Mouse (Mus musculus) embryonic facial prominence, embryonic 10.5 days (tissue): ENCODE measurements around the gene Ifi203. TPM values are rescaled to one million over a fixed set of nuclear protein-coding genes. Genes with fewer than 3 reads are reported as not detected.
"Not testable (repeated sequence)": the region's sequence is repeated elsewhere in the genome, so short reads cannot be mapped to it uniquely, and the experiment has no call there.

Experiments used
- DNase-seq: peaks from one replicate; pipeline ENCODE4 v3.0.0-alpha.2; 2017; ENCODE audit warnings: low spot score
- H3K27ac ChIP-seq: fragments of 300-500 bp; sonication (generic); replicated peaks from 2 replicates; pipeline ENCODE4 v1.5.1; 2016; ENCODE audit warnings: mild to moderate bottlenecking
- H3K27me3 ChIP-seq: fragments of 300-500 bp; sonication (generic); replicated peaks from 2 replicates; pipeline ENCODE4 v1.6.1; 2016; ENCODE audit warnings: low read depth, mild to moderate bottlenecking; ENCODE audit not compliant: poor library complexity, severe bottlenecking
- H3K36me3 ChIP-seq: fragments of 300-500 bp; sonication (generic); replicated peaks from 2 replicates; pipeline ENCODE4 v1.6.1; 2016; ENCODE audit warnings: mild to moderate bottlenecking, moderate library complexity
- H3K4me1 ChIP-seq: fragments of 300-500 bp; sonication (generic); 2 replicates; pipeline ENCODE4 v1.6.1; 2016
- H3K4me3 ChIP-seq: fragments of 300-500 bp; sonication (generic); 2 replicates; pipeline ENCODE4 v1.5.1; 2016; ENCODE audit warnings: mild to moderate bottlenecking, moderate library complexity
- H3K9me3 ChIP-seq: fragments of 300-500 bp; sonication (generic); 2 replicates; pipeline ENCODE4 v1.6.1; 2016; ENCODE audit warnings: mild to moderate bottlenecking
- WGBS: fragments of 180-500 bp; shearing (Covaris S2); methylation state at CpG from one replicate; pipeline ENCODE4 v1.1.7; 2016; 5-methylcytosine and 5-hydroxymethylcytosine counted together
- polyA plus RNA-seq: library from polyadenylated mRNA; unstranded; fragments of >200 nt; fragmentation: Nextera tagmentation; extraction: Ambion mirVana; gene quantifications from 2 replicates; pipeline ENCODE4 v1.2.1, GENCODE M21; 2016

Gene Ifi203
- 0.26 TPM in 1 of 2 replicates, not detected in the other for polyA plus RNA-seq

DNA sequence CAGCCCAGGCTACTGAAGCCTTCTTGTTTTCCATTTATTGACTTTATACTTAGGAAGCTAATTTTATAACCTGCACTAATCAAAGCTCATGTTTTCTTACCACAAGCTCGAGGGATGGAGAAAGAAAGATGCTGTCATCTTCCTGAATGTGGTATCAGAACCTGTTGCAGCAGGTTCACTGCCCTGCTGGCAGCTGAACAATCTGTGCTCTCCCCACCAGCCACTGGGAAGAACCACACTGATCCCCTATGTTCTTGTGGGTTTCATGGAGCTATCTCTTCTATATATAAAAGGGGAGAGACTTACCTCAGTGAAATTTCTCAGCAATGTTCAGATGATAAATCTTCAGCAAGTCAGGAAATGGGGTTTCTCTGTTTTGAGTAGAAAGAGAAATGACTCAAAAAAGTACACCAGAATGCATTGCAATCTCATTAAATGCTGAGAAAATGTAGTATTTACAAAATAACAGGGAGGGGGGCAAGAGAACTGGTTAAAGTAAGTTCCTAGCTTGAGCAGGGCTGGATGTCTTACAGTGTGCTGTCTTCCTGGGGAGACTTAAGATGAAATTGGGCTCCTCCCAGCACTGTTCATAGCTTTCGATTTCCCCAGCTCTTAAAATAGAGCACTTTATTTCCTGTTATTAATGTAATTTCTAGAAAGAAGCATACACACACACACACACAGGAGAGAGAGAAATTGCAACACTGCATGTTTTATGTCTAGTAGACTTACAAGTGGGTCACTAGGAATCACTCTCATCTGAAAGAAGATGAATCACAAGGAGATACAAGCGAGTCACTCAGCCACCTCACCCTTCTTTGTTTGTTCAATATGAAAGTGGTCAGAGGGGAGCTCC is at the start of gene Ifi203, which contains the start of gene Mndal:
Gene Ifi203, minus strand, starts transcription at position 749 of the 856 bp plus-strand sequence.
Gene Mndal, minus strand, starts transcription at position 568 of the 856 bp plus-strand sequence.
- H3K4me3 ChIP-seq, H3K9me3 ChIP-seq, DNase-seq, H3K27ac ChIP-seq, H3K36me3 ChIP-seq, H3K27me3 ChIP-seq, H3K4me1 ChIP-seq: not testable (repeated sequence)
- WGBS = 78% methylated on average over 3 of the region's 3 CpGs

DNA sequence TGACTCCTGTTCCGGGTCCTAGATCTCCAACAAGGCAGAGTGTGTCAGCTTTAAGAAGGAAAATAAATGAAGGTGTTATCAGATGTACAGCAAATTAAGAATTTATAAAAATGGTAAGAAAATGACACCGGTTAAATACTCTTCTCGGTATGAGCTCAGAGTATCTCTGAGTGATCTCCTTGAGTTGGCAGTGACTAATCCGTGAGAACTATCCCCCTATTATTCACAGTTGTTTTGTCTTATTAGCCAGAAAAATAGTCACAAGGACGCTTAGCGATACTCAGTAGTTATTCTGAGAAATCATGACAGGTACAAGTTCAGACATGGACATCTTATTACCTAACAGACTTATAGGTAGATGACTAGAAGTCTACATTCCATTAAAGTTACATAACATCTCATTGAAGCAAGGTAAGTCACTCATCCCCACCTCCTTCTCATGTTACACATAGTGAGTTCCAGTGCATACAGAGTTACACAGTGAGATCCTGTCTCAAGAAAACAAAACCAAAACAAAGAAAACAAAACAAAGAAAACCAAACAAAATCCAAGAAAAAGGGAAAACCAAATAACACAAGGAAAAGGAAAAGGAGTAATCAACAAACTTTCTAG is 40.3 kb upstream of the Ifi203 start, which contains the start of gene Ifi202b:
Gene Ifi202b, minus strand, starts transcription at position 51 of the 612 bp plus-strand sequence.
- H3K4me3 ChIP-seq, H3K9me3 ChIP-seq, H3K27ac ChIP-seq, DNase-seq, H3K27me3 ChIP-seq, H3K36me3 ChIP-seq, H3K4me1 ChIP-seq: not testable (repeated sequence)
- WGBS = 86% methylated on average over 6 of the region's 6 CpGs

DNA sequence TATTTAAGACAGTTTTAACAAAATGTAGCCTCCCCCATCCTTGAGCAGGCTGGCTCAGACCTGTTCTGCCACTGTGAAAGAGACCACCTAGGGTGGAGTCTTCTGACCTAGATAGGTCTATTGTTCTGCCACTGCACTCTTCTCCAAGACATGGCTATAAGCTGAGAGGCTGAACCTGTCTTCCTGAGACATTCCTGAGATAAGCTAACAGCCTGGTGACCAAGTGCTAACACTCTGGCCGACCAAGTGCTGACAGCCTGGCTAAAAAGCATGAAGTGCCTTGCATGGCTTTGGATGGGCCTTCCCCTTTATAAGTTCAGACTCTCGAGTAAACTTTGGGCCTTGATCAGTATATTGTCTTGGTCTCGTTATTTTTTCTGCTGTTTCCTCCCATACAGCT is 38.6 kb upstream of the Ifi203 start:
- DNase-seq, H3K4me1 ChIP-seq, H3K4me3 ChIP-seq, H3K27me3 ChIP-seq, H3K9me3 ChIP-seq, H3K27ac ChIP-seq, H3K36me3 ChIP-seq: not testable (repeated sequence)
- 66% methylated on average over 3 of the region's 3 CpGs for WGBS

DNA sequence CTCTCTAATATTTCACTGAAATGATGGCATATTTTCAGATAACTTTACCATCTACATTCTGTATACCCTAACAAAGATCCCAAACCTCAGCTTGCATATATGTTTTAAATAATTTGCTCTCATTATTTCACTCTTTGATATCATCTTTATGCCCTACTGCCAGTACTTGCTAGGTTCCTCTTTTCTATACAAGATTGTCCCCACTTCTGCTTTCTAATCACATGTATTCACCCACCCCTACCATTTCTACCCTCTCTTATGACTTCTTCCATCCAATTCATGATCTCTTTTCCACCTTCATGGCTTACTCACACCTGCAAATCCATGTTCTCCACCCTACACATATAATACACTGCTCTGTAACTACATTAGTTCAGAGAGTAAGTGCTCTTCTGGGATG is 35.1 kb upstream of the Ifi203 start:
- Histone ChIP-seq H3K4me1 (no peaks in the 10 kb centered on the region), H3K36me3 (no peaks in the 10 kb centered on the region), H3K9me3 (no peaks in the 10 kb centered on the region), H3K4me3 (no peak overlapping the region), H3K27me3 (no peaks in the 10 kb centered on the region), H3K27ac (no peak overlapping the region)
- no peak for DNase-seq

GRCm38 (mm10) chr1:173973111-173973510 is 30.6 kb upstream of the Ifi203 start:
- no peak for DNase-seq
- Histone ChIP-seq H3K4me1 (no peaks in the 10 kb centered on the region), H3K9me3 (no peaks in the 10 kb centered on the region), H3K36me3 (no peaks in the 10 kb centered on the region), H3K4me3 (no peak overlapping the region), H3K27me3 (no peaks in the 10 kb centered on the region), H3K27ac (no peak overlapping the region)

DNA sequence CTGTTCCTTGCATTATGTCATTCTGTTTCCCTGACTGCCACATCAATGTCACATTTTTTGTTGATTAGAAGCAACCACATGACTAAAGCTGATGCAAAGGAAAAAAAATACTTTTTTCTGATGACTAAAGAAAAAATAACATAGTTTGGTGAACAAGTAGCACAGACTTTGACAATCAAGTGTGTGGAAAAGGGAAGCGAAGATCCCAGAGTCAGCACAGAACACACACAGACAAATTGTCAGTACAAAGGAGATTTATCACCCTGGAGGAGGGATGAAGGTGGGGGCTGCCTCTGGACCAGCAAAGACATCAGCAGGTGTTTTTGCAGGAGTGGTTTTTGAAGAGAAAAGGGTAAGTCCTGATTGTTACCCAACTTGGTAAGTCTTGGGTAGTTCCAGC is 19.0 kb upstream of the Ifi203 start:
- H3K4me1 ChIP-seq, H3K36me3 ChIP-seq, H3K27ac ChIP-seq, H3K4me3 ChIP-seq, H3K9me3 ChIP-seq, H3K27me3 ChIP-seq, DNase-seq: not testable (repeated sequence)
- WGBS = 85% methylated on average over 1 of the region's 1 CpGs

DNA sequence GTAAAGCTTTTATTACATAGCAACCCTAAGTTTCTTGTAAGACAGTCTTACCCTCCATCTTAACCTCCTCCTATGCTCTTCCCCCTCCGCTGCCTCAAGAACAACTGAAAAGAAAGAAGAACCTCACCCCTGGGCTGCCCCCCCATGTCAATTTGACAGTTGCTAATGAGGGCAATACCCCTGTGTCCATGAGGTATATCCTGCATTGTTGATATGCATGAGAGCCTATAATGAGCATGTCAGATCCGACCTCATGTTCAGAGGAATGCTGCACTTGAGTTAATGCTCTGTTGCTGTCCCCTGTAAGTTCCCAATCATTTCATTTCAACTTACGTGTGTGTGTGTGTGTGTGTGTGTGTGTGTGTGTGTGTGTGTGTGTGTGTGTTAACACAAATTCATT is 17.5 kb upstream of the Ifi203 start:
- not testable (repeated sequence) for H3K9me3 ChIP-seq, H3K36me3 ChIP-seq, DNase-seq, H3K4me1 ChIP-seq, H3K27me3 ChIP-seq, H3K4me3 ChIP-seq, H3K27ac ChIP-seq
- WGBS = 71% methylated on average over 3 of the region's 3 CpGs

DNA sequence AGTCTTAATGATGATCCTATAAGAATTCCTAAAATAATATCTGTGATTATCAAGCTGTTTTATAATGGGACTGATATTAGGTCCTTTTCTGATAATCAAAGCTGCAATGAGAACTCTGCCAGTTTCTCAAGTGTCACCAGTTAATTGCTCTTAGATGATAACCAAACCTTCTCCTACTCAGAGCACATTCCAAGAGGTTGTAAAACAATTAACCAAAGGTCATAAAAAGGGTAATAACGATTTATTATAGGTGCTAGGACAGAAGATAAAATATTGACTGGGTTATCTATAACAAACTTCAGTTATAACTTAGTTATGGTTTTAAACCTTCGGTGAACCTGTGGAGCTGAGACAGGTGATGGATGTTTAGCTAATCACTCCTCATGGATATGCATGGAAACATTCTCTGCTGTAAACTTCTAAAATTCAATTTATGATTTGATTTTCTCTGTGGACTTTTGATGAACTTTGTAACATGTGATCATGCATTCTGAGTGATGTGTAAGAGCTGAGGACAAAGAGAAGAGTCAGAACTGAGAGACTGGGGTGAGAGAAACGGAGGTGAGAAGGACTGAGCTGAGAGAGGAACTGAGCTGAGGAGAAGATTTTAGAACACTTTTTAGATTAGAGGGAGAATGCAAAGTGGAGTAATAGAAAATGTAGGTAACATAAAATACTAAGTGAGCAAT is 13.5 kb upstream of the Ifi203 start:
- not testable (repeated sequence) for H3K36me3 ChIP-seq, H3K4me1 ChIP-seq, DNase-seq, H3K27me3 ChIP-seq, H3K9me3 ChIP-seq, H3K4me3 ChIP-seq, H3K27ac ChIP-seq
- WGBS = 78% methylated on average over 3 of the region's 3 CpGs

DNA sequence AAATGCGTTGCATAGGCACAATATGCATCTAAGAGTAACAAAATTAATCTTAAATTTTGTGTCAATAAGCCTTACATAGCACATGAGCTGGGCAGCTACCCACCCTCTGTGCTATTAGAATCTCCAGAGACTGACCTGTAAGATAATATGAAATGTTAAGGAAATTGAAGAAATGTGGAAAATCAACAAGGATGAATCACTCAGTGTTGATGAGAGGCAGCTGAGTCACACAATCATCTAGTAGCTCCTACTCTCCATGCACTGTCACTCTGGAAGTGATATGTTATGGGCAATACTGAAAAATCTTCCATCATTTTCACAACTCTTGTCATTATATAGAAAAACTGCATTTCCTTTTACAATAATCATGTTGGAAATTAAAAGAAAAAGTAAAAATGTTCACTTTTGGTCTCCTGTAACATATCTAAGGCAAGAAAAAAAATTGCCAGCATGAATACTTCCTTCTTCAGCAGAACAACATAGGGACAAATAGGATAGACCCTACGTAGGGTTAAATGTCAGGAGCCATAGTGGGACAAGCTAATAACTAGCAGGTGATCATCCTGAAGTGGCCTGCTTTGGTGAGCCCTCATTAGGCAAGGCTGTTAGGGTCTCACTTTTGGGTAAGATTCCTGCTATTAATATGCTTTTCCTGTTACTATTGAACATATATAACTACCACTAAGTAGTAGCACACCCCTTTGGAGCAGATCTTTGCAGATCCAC is 12.8 kb upstream of the Ifi203 start:
- H3K27ac ChIP-seq = no peak overlapping the region
- 81% methylated on average over 2 of the region's 2 CpGs for WGBS
- H3K4me3 ChIP-seq = no peak overlapping the region
- H3K36me3 ChIP-seq = no peaks in the 10 kb centered on the region
- DNase-seq = no peak
- no peaks in the 10 kb centered on the region for H3K9me3 ChIP-seq
- H3K27me3 ChIP-seq = no peaks in the 10 kb centered on the region
- H3K4me1 ChIP-seq = no peaks in the 10 kb centered on the region

DNA sequence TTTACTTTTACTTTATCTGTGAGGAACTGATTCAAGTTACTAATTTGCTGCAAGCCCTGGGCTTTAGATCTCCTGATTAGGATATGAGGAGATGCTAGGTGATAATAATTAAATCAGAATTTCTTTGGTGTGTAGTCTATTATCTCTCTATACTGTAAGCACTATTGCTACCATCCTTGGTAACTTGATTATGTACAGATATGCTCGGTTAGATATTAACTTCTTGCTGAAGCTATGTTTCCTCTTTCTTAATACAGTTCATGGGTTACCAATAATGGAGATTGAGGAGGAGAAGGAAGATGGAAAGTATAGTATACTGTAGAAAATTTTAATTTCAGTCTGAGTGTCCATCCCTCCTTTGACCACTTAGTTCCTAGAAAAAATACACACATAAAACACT is 11.1 kb upstream of the Ifi203 start:
- Histone ChIP-seq H3K36me3 (no peaks in the 10 kb centered on the region), H3K4me3 (no peak overlapping the region), H3K27ac (no peak overlapping the region), H3K27me3 (no peaks in the 10 kb centered on the region), H3K4me1 (no peaks in the 10 kb centered on the region), H3K9me3 (no peaks in the 10 kb centered on the region)
- WGBS = 89% methylated on average over 1 of the region's 1 CpGs
- DNase-seq = no peak

- H3K27ac ChIP-seq, H3K4me1 ChIP-seq, H3K27me3 ChIP-seq, H3K9me3 ChIP-seq, H3K36me3 ChIP-seq, H3K4me3 ChIP-seq, DNase-seq: not testable (repeated sequence)
- 80% methylated on average over 2 of the region's 2 CpGs for WGBS
Observed at GRCm38 (mm10) chr1:173949044-173949443, 6.6 kb upstream of the Ifi203 start.

DNA sequence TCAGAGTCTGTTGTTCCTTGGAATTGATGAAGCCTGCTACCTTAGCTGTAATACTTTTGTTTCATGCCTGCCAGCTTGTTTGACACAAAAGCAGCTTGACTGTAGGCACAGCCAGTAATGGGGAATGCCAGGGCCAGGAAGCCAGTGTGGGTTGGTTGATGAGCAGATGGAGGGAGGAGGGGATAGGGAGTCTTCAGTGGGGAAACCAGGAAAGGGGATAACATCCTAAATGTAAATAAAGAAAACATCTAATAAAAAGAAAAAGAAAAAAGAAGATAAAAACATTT is 251 bp upstream of the Ifi203 start:
- not testable (repeated sequence) for H3K4me3 ChIP-seq, H3K27me3 ChIP-seq, DNase-seq, H3K36me3 ChIP-seq, H3K4me1 ChIP-seq, H3K9me3 ChIP-seq, H3K27ac ChIP-seq
